Mouse (Mus musculus): Measurements from ENCODE around the gene Vopp1. TPM values are rescaled to one million over a fixed set of nuclear protein-coding genes. Genes with fewer than 3 reads are reported as not detected.

Vopp1 gene
- total RNA-seq, 2 experiments from 2014 or later = 158 to 172 TPM

- no peak for DNase-seq (ENCODE audit: extremely low spot score in 1 of 2, low spot score in 2 of 2)
- intact Hi-C loops (cut with DNase I) = no loop called here
Measured at GRCm38 (mm10) chr6:57790542-57790941, 34.4 kb downstream of the Vopp1 start.

- no peak for DNase-seq (ENCODE audit: extremely low spot score in 1 of 2, low spot score in 2 of 2)
- intact Hi-C loops (cut with DNase I) = no loop called here
Measured at GRCm38 (mm10) chr6:57787376-57787775, 37.6 kb downstream of the Vopp1 start.

- intact Hi-C loops (cut with DNase I) = no loop called here
- DNase-seq (ENCODE audit: extremely low spot score in 1 of 2, low spot score in 2 of 2) = no peak
Measured at GRCm38 (mm10) chr6:57784251-57784650, 40.7 kb downstream of the Vopp1 start.

- intact Hi-C loops (cut with DNase I) = no loop called here
- no peak for DNase-seq (ENCODE audit: extremely low spot score in 1 of 2, low spot score in 2 of 2)
Measured at GRCm38 (mm10) chr6:57782658-57783057, 42.3 kb downstream of the Vopp1 start.

- intact Hi-C loops (cut with DNase I) = no loop called here
- DNase-seq (ENCODE audit: extremely low spot score in 1 of 2, low spot score in 2 of 2) = no peak
Measured at GRCm38 (mm10) chr6:57780359-57780758, 44.6 kb downstream of the Vopp1 start.

GRCm38 (mm10) chr6:57773792-57774191 lies 51.2 kb downstream of the Vopp1 start:
- intact Hi-C loops (cut with DNase I) = no loop called here
- DNase-seq (ENCODE audit: extremely low spot score in 1 of 2, low spot score in 2 of 2) = no peak

- intact Hi-C loops (cut with DNase I) = no loop called here
- no peak for DNase-seq (ENCODE audit: extremely low spot score in 1 of 2, low spot score in 2 of 2)
Measured at GRCm38 (mm10) chr6:57770467-57771190, 54.3 kb downstream of the Vopp1 start.

GRCm38 (mm10) chr6:57768948-57769525 lies 55.9 kb downstream of the Vopp1 start:
- DNase-seq (ENCODE audit: extremely low spot score in 1 of 2, low spot score in 2 of 2) = no peak
- intact Hi-C loops (cut with DNase I) = no loop called here

GRCm38 (mm10) chr6:57767112-57767868 lies 57.7 kb downstream of the Vopp1 start:
- intact Hi-C loops (cut with DNase I) = no loop called here
- no peak for DNase-seq (ENCODE audit: extremely low spot score in 1 of 2, low spot score in 2 of 2)

- intact Hi-C loops (cut with DNase I) = no loop called here
- DNase-seq (ENCODE audit: extremely low spot score in 1 of 2, low spot score in 2 of 2) = no peak
Measured at GRCm38 (mm10) chr6:57766287-57766686, 58.7 kb downstream of the Vopp1 start.

GRCm38 (mm10) chr6:57765095-57765878 lies 59.7 kb downstream of the Vopp1 start:
- intact Hi-C loops (cut with DNase I) = no loop called here
- no peak for DNase-seq (ENCODE audit: extremely low spot score in 1 of 2, low spot score in 2 of 2)

- no peak for DNase-seq (ENCODE audit: extremely low spot score in 1 of 2, low spot score in 2 of 2)
- intact Hi-C loops (cut with DNase I) = no loop called here
Measured at GRCm38 (mm10) chr6:57763054-57763453, 61.9 kb downstream of the Vopp1 start.

GRCm38 (mm10) chr6:57753962-57754759 lies 70.8 kb downstream of the Vopp1 start:
- intact Hi-C loops (cut with DNase I) = no loop called here
- no peak for DNase-seq (ENCODE audit: extremely low spot score in 1 of 2, low spot score in 2 of 2)

- intact Hi-C loops (cut with DNase I) = no loop called here
- DNase-seq (ENCODE audit: extremely low spot score in 1 of 2, low spot score in 2 of 2) = no peak
Measured at GRCm38 (mm10) chr6:57745748-57746129, 79.2 kb downstream of the Vopp1 start.

GRCm38 (mm10) chr6:57744974-57745747 lies 79.8 kb downstream of the Vopp1 start:
- intact Hi-C loops (cut with DNase I) = no loop called here
- no peak for DNase-seq (ENCODE audit: extremely low spot score in 1 of 2, low spot score in 2 of 2)

- DNase-seq (ENCODE audit: extremely low spot score in 1 of 2, low spot score in 2 of 2) = no peak
- intact Hi-C loops (cut with DNase I) = no loop called here
Measured at GRCm38 (mm10) chr6:57744123-57744522, 80.8 kb downstream of the Vopp1 start.

GRCm38 (mm10) chr6:57743333-57743732 lies 81.6 kb downstream of the Vopp1 start:
- intact Hi-C loops (cut with DNase I) = no loop called here
- DNase-seq (ENCODE audit: extremely low spot score in 1 of 2, low spot score in 2 of 2) = no peak

GRCm38 (mm10) chr6:57742749-57743148 lies 82.2 kb downstream of the Vopp1 start:
- DNase-seq (ENCODE audit: extremely low spot score in 1 of 2, low spot score in 2 of 2) = no peak
- intact Hi-C loops (cut with DNase I) = no loop called here
